Mouse (Mus musculus) mouse trophoblast stem cell (cell line): ENCODE results near the gene Prkd1.

ENCODE experiments used
- in situ Hi-C, 2 experiments: fragments of 300-500 bp; cut with MseI, MboI; formaldehyde crosslinking; loops; 2 replicates in 1 of 2; 3 replicates in 1 of 2; pipeline ENCODE4 v1.15.1; 2025

The Prkd1 gene

GRCm38 (mm10) chr12:50558231-50558630, 90.7 kb downstream of the Prkd1 start:
- in situ Hi-C loops: no loop called here

- in situ Hi-C loops: no loop called here
Observed at GRCm38 (mm10) chr12:50554214-50554613, 94.7 kb downstream of the Prkd1 start.

- in situ Hi-C loops: no loop called here
Observed at GRCm38 (mm10) chr12:50549860-50550555, 98.9 kb downstream of the Prkd1 start.

- in situ Hi-C loops: no loop called here
Observed at GRCm38 (mm10) chr12:50546394-50546793, 102.5 kb downstream of the Prkd1 start.

- in situ Hi-C loops: no loop called here
Observed at GRCm38 (mm10) chr12:50545610-50545919, 103.3 kb downstream of the Prkd1 start.

GRCm38 (mm10) chr12:50544855-50545609, 103.9 kb downstream of the Prkd1 start:
- in situ Hi-C loops: no loop called here

GRCm38 (mm10) chr12:50540793-50541192, 108.1 kb downstream of the Prkd1 start:
- in situ Hi-C loops: no loop called here

- in situ Hi-C loops: no loop called here
Observed at GRCm38 (mm10) chr12:50538296-50538965, 110.5 kb downstream of the Prkd1 start.

GRCm38 (mm10) chr12:50537761-50538160, 111.1 kb downstream of the Prkd1 start:
- in situ Hi-C loops: no loop called here

GRCm38 (mm10) chr12:50537006-50537405, 111.9 kb downstream of the Prkd1 start:
- in situ Hi-C loops: no loop called here

- in situ Hi-C loops: no loop called here
Observed at GRCm38 (mm10) chr12:50528633-50529032, 120.3 kb downstream of the Prkd1 start.

- in situ Hi-C loops: no loop called here
Observed at GRCm38 (mm10) chr12:50524061-50524460, 124.8 kb downstream of the Prkd1 start.

- in situ Hi-C loops: no loop called here
Observed at GRCm38 (mm10) chr12:50514526-50514925, 134.4 kb downstream of the Prkd1 start.

GRCm38 (mm10) chr12:50511486-50512225, 137.2 kb downstream of the Prkd1 start:
- in situ Hi-C loops: no loop called here

- in situ Hi-C loops: no loop called here
Observed at GRCm38 (mm10) chr12:50508762-50509161, 140.1 kb downstream of the Prkd1 start.

GRCm38 (mm10) chr12:50499796-50500504, 148.9 kb downstream of the Prkd1 start:
- in situ Hi-C loops: no loop called here

- in situ Hi-C loops: no loop called here
Observed at GRCm38 (mm10) chr12:50496006-50496405, 152.9 kb downstream of the Prkd1 start.

- in situ Hi-C loops: no loop called here
Observed at GRCm38 (mm10) chr12:50479784-50480183, 169.1 kb downstream of the Prkd1 start.

- in situ Hi-C loops: no loop called here
Observed at GRCm38 (mm10) chr12:50457151-50457550, 191.7 kb downstream of the Prkd1 start.

GRCm38 (mm10) chr12:50451761-50452160, 197.1 kb downstream of the Prkd1 start:
- in situ Hi-C loops: no loop called here

- in situ Hi-C loops: no loop called here
Observed at GRCm38 (mm10) chr12:50436660-50437059, 212.2 kb downstream of the Prkd1 start.
